Mouse (Mus musculus): ENCODE results near the gene Cdk5r1. TPM values are rescaled to one million over a fixed set of nuclear protein-coding genes. Genes with fewer than 3 reads are reported as not detected.

The Cdk5r1 gene
- polyA plus RNA-seq, 1 experiment from 2014 or later, result 6.6 TPM

GRCm38 (mm10) chr11:80477341-80478199 lies 747 bp downstream of the Cdk5r1 start:
- WGBS, result 14% methylated on average over 54 of the region's 55 CpGs
- H3K4me2 ChIP-seq (ENCODE audit: low read depth, low read length), result peak overlapping the region; percentile 93
- peak overlapping the region; percentile 73 for H3K9ac ChIP-seq (replicated peaks; ENCODE audit: low read length)
- peak overlapping the region; percentile 72 for H3K4me3 ChIP-seq (ENCODE audit: low read depth, low read length)
- peak overlapping the region; percentile 70 for H3K27ac ChIP-seq (replicated peaks; ENCODE audit: low read depth, low read length)
- 0 out of 2 replicates have a peak, but pooled peaks cover 3% of the 10 kb centered on the region for H3K27me3 ChIP-seq (ENCODE audit: control insufficient read depth, insufficient read depth, low read length)
- no peaks in the 10 kb centered on the region for H3K9me3 ChIP-seq (replicated peaks; ENCODE audit: control insufficient read depth, low read length)
- DNase-seq (ENCODE audit: low spot score), result peak; percentile 30
- ATAC-seq (replicated peaks; ENCODE audit: insufficient number of reproducible peaks, low FRiP score, low TSS enrichment, low read depth), result peak; percentile 20
- peaks cover 2% of the 10 kb centered on the region; the same call in 1 of the 2 replicates for H3K36me3 ChIP-seq (replicated peaks; ENCODE audit: control insufficient read depth, insufficient read depth, low read depth, low read length)
- peaks cover 15% of the 10 kb centered on the region; the same call in 1 of the 2 replicates for H3K4me1 ChIP-seq (ENCODE audit: control insufficient read depth, insufficient read depth, low read length)

- WGBS, result 63% methylated on average over 14 of the region's 14 CpGs
- Histone ChIP-seq H3K27me3 (ENCODE audit: control insufficient read depth, insufficient read depth, low read length) (0 out of 2 replicates have a peak, but pooled peaks cover 3% of the 10 kb centered on the region), H3K4me3 (ENCODE audit: low read depth, low read length) (peak overlapping the region; percentile 72), H3K9ac (replicated peaks; ENCODE audit: low read length) (peak overlapping the region; percentile 32), H3K36me3 (replicated peaks; ENCODE audit: control insufficient read depth, insufficient read depth, low read depth, low read length) (peaks cover 2% of the 10 kb centered on the region; the same call in 1 of the 2 replicates), H3K27ac (replicated peaks; ENCODE audit: low read depth, low read length) (no peak overlapping the region), H3K4me1 (ENCODE audit: control insufficient read depth, insufficient read depth, low read length) (peaks cover 15% of the 10 kb centered on the region; the same call in 1 of the 2 replicates), H3K4me2 (ENCODE audit: low read depth, low read length) (peak overlapping the region; percentile 93), H3K9me3 (replicated peaks; ENCODE audit: control insufficient read depth, low read length) (no peaks in the 10 kb centered on the region)
- DNase-seq (ENCODE audit: low spot score) (no peak), ATAC-seq (replicated peaks; ENCODE audit: insufficient number of reproducible peaks, low FRiP score, low TSS enrichment, low read depth) (no peak)
Observed at GRCm38 (mm10) chr11:80478694-80479412, 2.0 kb downstream of the Cdk5r1 start.

GRCm38 (mm10) chr11:80479425-80479824 lies 2.6 kb downstream of the Cdk5r1 start:
- WGBS, result 67% methylated on average over 5 of the region's 5 CpGs

GRCm38 (mm10) chr11:80479906-80480866 lies 3.4 kb downstream of the Cdk5r1 start:
- H3K4me1 ChIP-seq (ENCODE audit: control insufficient read depth, insufficient read depth, low read length), result peaks cover 15% of the 10 kb centered on the region; the same call in 1 of the 2 replicates
- ATAC-seq (replicated peaks; ENCODE audit: insufficient number of reproducible peaks, low FRiP score, low TSS enrichment, low read depth), result no peak
- peak overlapping the region; percentile 32 for H3K9ac ChIP-seq (replicated peaks; ENCODE audit: low read length)
- H3K4me2 ChIP-seq (ENCODE audit: low read depth, low read length), result peak overlapping the region; percentile 93
- peak overlapping the region; percentile 72 for H3K4me3 ChIP-seq (ENCODE audit: low read depth, low read length)
- WGBS, result 79% methylated on average over 31 of the region's 31 CpGs
- no peak for DNase-seq (ENCODE audit: low spot score)
- no peaks in the 10 kb centered on the region; the same call in 1 of the 2 replicates for H3K36me3 ChIP-seq (replicated peaks; ENCODE audit: control insufficient read depth, insufficient read depth, low read depth, low read length)
- 0 out of 2 replicates have a peak, but pooled peaks cover 3% of the 10 kb centered on the region for H3K27me3 ChIP-seq (ENCODE audit: control insufficient read depth, insufficient read depth, low read length)
- no peaks in the 10 kb centered on the region for H3K9me3 ChIP-seq (replicated peaks; ENCODE audit: control insufficient read depth, low read length)
- H3K27ac ChIP-seq (replicated peaks; ENCODE audit: low read depth, low read length), result no peak overlapping the region

More at GRCm38 (mm10) chr11:80479425-80479824, 2.6 kb downstream of the Cdk5r1 start:
- peak overlapping the region; percentile 93 for H3K4me2 ChIP-seq (ENCODE audit: low read depth, low read length)
- DNase-seq (ENCODE audit: low spot score) (no peak), ATAC-seq (replicated peaks; ENCODE audit: insufficient number of reproducible peaks, low FRiP score, low TSS enrichment, low read depth) (no peak)
- H3K27me3 ChIP-seq (ENCODE audit: control insufficient read depth, insufficient read depth, low read length), result 0 out of 2 replicates have a peak, but pooled peaks cover 3% of the 10 kb centered on the region
- H3K4me1 ChIP-seq (ENCODE audit: control insufficient read depth, insufficient read depth, low read length), result peaks cover 15% of the 10 kb centered on the region; the same call in 1 of the 2 replicates
- H3K36me3 ChIP-seq (replicated peaks; ENCODE audit: control insufficient read depth, insufficient read depth, low read depth, low read length), result no peaks in the 10 kb centered on the region; the same call in 1 of the 2 replicates
- no peaks in the 10 kb centered on the region for H3K9me3 ChIP-seq (replicated peaks; ENCODE audit: control insufficient read depth, low read length)
- H3K9ac ChIP-seq (replicated peaks; ENCODE audit: low read length), result peak overlapping the region; percentile 32
- H3K4me3 ChIP-seq (ENCODE audit: low read depth, low read length), result peak overlapping the region; percentile 72
- no peak overlapping the region for H3K27ac ChIP-seq (replicated peaks; ENCODE audit: low read depth, low read length)

- H3K4me1 ChIP-seq (ENCODE audit: control insufficient read depth, insufficient read depth, low read length), result peaks cover 15% of the 10 kb centered on the region; the same call in 1 of the 2 replicates
- no peaks in the 10 kb centered on the region; the same call in 1 of the 2 replicates for H3K36me3 ChIP-seq (replicated peaks; ENCODE audit: control insufficient read depth, insufficient read depth, low read depth, low read length)
- ATAC-seq (replicated peaks; ENCODE audit: insufficient number of reproducible peaks, low FRiP score, low TSS enrichment, low read depth), result no peak
- H3K4me3 ChIP-seq (ENCODE audit: low read depth, low read length), result no peak overlapping the region
- 77% methylated on average over 13 of the region's 13 CpGs for WGBS
- H3K27ac ChIP-seq (replicated peaks; ENCODE audit: low read depth, low read length), result no peak overlapping the region
- H3K9me3 ChIP-seq (replicated peaks; ENCODE audit: control insufficient read depth, low read length), result no peaks in the 10 kb centered on the region
- no peak overlapping the region for H3K9ac ChIP-seq (replicated peaks; ENCODE audit: low read length)
- no peak overlapping the region; the same call in 1 of the 2 replicates for H3K4me2 ChIP-seq (ENCODE audit: low read depth, low read length)
- DNase-seq (ENCODE audit: low spot score), result no peak
- H3K27me3 ChIP-seq (ENCODE audit: control insufficient read depth, insufficient read depth, low read length), result 0 out of 2 replicates have a peak, but pooled peaks cover 3% of the 10 kb centered on the region
Observed at GRCm38 (mm10) chr11:80481409-80482050, 4.7 kb downstream of the Cdk5r1 start.

GRCm38 (mm10) chr11:80482347-80482746 lies 5.5 kb downstream of the Cdk5r1 start:
- no peak overlapping the region for H3K4me2 ChIP-seq (ENCODE audit: low read depth, low read length)
- no peak overlapping the region for H3K4me3 ChIP-seq (ENCODE audit: low read depth, low read length)
- 0 out of 2 replicates have a peak, but pooled peaks cover 3% of the 10 kb centered on the region for H3K27me3 ChIP-seq (ENCODE audit: control insufficient read depth, insufficient read depth, low read length)
- WGBS, result 73% methylated on average over 10 of the region's 10 CpGs
- H3K9me3 ChIP-seq (replicated peaks; ENCODE audit: control insufficient read depth, low read length), result no peaks in the 10 kb centered on the region
- no peak for DNase-seq (ENCODE audit: low spot score)
- H3K36me3 ChIP-seq (replicated peaks; ENCODE audit: control insufficient read depth, insufficient read depth, low read depth, low read length), result no peaks in the 10 kb centered on the region; the same call in 1 of the 2 replicates
- no peak overlapping the region for H3K27ac ChIP-seq (replicated peaks; ENCODE audit: low read depth, low read length)
- ATAC-seq (replicated peaks; ENCODE audit: insufficient number of reproducible peaks, low FRiP score, low TSS enrichment, low read depth), result no peak
- no peak overlapping the region for H3K9ac ChIP-seq (replicated peaks; ENCODE audit: low read length)
- H3K4me1 ChIP-seq (ENCODE audit: control insufficient read depth, insufficient read depth, low read length), result peaks cover 15% of the 10 kb centered on the region; the same call in 1 of the 2 replicates

All from embryonic facial prominence, embryonic 11.5 days (tissue).